Mouse (Mus musculus) spleen, postnatal 10 days (tissue): ENCODE measurements around the gene Cnn2.

Experiments used
- DNase-seq, 2 experiments: peaks; one replicate each; pipeline ENCODE4 v3.0.0; 2021 to 2022; ENCODE audit warnings: low spot score in 2 of 2

Cnn2 gene

GRCm38 (mm10) chr10:79969124-79969568, 19.2 kb upstream of the Cnn2 start:
- DNase-seq: no peak

DNA sequence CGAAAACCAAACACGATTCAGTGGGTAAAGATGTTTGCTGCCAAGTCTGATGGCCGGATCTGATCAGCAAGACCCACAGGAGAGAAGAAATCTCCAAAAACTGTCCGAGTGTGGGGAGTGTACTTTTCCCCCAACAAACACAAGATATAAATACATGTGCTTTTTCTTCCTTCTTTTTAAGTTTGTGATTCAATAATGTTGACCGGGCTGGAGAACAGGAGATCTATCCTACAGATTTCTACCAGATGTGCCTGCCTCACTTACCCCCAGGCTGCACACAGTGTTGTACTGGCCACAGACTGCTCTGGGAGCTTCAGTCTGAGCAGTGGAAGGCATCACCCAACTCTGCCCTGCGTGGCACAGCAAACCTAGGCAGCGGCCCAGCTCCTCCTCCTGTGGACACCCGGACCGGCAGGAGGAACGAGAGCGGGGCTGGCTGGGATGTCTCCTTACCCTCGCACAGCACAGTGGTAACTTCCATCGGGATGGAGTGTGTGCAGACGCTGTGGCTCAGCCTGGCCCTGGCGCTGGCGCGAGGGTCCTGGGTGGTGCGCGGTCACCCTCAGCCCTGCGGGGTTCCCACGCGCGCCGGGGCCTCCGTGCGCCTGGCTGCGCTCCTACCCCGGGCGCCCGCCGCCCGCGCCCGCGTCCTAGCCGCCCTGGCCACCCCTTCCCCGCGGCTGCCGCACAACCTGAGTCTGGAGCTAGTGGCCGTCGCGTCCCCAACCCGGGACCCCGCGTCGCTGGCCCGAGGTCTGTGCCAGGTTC, 17.8 kb upstream of the Cnn2 start, which contains the start of gene Grin3b:
Gene Grin3b, plus strand, starts transcription at position 301 of the 768 bp plus-strand sequence.
- no peak for DNase-seq

DNA sequence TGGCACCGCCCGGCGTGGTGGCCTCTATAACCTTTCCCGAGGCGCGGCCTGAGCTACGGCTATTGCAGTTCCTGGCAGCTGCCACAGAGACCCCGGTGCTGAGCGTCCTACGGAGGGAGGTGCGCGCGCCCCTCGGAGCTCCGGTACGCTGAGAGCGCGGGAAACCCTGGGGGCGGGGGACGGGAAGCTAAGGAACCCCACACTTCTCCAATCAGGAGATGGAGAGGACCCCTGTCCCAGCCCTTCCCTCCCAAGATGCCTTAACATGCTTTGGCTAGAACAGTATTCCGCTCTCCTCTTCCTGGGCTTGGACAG, 17.2 kb upstream of the Cnn2 start:
- no peak for DNase-seq

GRCm38 (mm10) chr10:79972831-79973230, 15.6 kb upstream of the Cnn2 start:
- DNase-seq: no peak

GRCm38 (mm10) chr10:79974087-79974486, 14.3 kb upstream of the Cnn2 start:
- DNase-seq: no peak

DNA sequence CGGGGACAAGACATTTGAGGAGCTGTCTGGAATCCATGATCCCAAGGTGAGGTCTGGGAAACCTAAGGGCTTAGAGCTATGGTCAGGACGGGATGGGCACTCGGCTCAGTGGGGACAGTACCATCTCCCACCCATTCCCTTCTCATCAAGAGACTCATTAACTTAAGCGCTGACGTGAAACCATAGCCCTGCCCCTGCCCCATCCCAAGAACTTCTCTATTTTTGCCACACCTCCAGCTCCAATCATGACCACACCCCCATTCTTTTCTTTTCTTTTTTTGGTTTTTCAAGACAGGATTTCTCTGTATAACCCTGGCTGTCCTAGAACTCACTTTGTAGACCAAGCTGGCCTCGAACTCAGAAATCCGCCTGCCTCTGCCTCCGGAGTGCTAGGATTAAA, 13.7 kb upstream of the Cnn2 start:
- DNase-seq: no peak

- DNase-seq: no peak
Measured at GRCm38 (mm10) chr10:79976071-79976721, 12.2 kb upstream of the Cnn2 start.

- no peak for DNase-seq
Measured at GRCm38 (mm10) chr10:79976722-79977107, 11.7 kb upstream of the Cnn2 start.

- no peak for DNase-seq
Measured at GRCm38 (mm10) chr10:79977324-79977723, 11.1 kb upstream of the Cnn2 start.

- no peak for DNase-seq
Measured at GRCm38 (mm10) chr10:79978061-79978460, 10.3 kb upstream of the Cnn2 start.

DNA sequence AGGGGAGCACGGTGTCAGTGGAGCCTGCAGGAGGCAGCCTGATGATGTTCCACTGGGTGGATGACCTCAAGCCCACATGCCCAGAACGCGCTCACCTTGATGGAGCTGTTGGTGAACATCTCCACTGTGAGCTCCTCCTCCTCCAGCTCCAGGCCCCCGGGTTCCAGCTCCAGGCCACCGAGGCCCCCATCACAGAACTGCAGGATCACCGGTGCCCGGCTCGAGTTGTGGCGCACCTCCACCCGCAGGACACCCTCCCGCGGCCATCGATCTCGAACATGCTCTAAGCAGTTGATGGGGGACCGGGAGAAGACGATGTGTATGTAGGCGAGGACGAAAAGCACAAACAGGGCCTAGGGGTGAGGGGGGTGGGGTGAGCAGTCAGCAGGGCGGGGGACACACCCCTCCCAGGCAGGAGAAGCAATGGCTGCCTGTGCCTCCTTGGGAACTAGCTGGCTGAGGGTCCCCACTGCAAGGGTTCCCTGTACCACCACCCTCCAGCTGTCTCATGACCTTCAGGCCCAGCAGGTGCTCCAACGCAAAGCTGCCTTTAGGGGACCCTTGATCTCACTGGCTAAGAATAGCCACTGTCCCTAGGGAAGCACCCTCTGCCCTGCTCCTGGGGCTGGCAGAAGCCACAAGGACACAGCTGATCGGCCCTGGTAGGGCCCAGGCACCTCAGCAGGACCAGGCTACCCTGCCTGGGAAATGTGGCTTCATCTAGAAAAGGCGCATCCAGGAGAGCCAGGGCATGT, 8.8 kb upstream of the Cnn2 start:
- no peak for DNase-seq

DNA sequence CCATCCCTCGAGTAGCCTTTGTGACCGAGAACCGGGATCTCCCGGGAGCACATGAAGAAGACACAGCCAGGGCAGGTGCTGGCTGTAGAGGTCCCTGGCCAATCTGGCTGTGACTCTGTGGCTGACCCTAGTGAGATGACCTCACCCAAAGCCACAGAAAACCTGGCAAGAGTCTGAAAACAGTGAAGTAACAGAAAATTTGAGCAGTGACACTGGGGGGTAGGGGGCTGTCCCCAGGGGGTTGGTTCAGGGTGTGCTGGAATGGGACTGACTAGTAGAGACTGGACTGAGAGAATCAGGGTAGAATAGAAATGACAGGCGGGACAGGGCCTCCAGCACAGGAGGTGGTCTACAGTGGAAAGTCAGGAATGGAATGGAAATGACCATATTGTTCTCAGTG, 5.2 kb upstream of the Cnn2 start:
- DNase-seq: no peak

DNA sequence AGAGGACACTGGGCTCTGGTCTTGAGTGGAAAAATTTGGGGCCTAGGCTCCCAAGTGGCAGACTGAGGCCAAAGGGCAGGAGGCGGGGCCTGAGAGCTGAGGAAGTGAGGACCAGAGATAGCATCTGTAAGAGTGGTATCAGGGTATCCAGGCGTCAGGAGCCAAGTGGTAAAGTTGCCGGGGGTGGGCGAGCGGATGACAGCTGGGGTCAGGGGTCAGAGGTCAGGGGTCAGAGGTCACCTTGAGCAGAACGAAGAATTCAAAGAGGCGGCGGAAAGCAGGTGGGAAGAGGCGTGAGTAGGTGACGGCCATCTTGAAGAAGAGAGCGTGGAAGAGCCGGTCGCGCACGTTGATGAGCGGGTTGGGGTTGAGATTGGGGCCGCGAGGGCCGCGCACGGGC, 4.7 kb upstream of the Cnn2 start:
- DNase-seq: peak; percentile 68 to 80

GRCm38 (mm10) chr10:79984195-79984816, 4.1 kb upstream of the Cnn2 start, which contains the start of gene Tmem259:
Gene Tmem259, minus strand, starts transcription at chr10:79984330.
- DNase-seq: peak; percentile 88 to 91

DNA sequence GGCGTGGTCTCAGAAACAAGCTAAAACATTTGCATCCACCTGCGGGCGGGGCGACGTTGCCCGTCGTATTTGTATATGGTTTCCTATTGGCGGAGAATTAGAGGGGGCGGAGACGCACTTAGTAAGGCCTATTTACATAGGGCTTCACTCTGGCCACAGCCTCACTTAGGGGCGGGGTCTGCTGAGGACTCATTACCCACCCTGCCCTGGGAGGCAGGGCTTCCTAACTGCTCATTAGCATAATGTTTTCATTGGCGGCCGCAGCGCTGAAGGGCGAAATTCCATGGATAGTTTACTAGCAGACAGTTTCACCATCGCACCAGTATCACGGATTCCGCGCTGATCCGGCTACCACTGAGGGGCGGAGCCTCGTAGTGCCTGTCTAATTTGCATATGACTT, 3.5 kb upstream of the Cnn2 start:
- peak; percentile 94 to 96 for DNase-seq

DNA sequence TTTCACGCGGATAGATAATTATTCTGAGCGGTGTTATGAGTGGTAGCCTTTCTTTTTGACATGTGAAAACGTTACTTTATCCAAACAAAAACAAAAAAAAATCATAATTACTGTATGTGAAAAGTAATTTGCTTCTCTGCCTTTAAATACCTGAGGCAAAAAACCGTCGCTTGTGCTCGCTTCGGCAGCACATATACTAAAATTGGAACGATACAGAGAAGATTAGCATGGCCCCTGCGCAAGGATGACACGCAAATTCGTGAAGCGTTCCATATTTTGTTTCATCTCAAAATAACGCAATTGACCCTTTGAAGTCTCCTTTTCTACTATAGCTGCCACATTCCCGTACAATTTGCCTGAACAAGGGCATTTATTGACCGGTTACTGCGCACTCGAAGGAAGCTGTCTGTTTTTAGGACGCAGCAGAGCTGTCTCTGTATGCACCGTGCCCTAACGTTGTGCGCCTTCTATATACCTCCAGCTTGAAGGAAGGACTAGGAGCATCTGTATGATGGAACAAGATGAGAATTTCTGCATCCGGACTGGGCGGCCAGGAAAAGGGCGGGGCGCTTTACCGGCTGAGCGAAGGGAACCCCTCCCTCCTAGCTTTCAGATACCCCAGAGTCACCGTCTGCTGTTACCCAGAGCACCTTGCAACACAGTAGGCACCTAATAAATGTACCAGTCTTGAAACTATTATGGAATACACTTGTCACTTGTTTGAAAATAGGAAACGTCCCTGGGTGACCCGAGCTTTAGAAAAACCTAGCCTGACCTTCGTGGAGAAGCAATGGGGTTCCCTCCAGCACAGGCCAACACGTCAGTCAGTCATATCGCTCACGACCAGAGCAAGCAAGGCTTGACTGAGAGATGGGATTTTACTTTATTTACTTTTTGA, 2.8 kb upstream of the Cnn2 start:
- DNase-seq: peak; percentile 74 to 85

DNA sequence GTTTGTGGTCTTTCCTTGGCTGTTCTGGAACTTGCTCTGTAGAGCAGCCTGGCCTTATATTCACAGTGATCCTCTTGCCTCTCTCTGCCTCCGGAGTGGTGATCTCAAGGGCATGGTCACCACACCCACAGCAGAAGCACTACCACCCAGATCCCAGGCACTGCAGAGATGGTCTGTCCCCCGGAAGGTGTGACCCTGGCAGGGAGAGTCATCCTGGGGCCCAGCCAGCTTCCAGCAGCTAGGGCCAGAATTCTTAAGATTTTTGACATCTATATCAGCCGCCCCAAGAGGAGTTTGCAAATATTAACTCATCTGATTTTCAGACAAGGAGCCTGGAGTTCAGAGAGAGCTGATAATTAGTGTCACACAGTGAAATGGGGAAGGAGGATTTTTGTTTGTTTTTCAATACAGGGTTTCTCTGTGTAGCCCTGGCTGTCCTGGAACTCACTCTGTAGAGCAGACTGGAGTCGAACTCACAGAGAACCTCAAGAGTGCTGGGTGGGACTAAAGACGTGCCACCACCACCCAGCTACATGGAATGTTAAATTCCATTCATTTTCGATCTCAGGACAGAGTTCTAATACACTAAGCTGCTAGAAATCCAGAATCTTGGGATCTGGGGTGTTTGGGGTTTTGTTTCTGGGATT, 2.0 kb upstream of the Cnn2 start:
- peak; percentile 60 to 63 for DNase-seq

DNA sequence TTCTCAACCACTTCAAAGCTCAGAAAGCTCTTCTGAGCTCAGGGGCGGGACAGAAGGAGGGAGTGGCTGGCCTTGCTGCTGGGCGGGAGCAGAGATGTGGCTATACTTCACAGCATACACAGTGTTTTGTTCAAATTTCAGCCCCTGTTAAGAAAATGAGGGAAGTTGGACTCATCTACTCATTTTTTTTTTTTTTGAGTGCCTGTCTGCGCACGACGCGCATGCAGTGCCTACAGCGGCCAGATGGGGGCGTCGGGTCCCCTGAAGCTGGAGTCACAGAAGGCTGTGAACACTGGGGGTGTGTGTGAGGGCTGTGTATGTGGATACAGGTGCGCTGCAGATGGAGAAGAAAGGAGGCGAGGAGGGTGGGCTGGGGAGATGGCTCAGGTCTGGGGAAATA, 1.4 kb upstream of the Cnn2 start:
- peak; percentile 88 to 95 for DNase-seq

GRCm38 (mm10) chr10:79987771-79988505, 446 bp upstream of the Cnn2 start:
- DNase-seq: no peak

DNA sequence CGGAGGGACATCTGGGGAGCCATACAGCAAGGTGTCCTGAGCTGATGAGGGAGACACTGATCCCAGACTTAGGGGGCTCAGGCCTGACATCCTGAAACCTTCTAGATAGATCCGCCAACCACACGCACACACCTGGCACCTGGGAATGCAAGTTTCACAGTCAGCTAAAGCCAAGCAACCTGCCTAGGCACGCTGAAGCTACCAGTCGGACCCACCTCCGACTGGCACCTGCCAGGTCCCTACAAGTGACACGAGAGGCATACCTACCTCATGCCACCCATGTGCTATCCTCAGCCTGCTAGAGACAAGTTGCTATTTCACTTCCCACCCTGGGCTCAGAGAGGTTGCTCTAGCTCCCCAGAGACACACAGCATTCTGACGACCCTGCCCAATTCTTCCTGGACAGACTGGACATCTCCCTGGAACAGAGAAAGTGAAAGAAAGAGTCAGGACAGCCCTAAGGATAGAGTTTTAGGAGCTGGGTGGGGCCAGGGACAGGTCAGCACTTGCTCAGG, 945 bp downstream of the Cnn2 start:
- DNase-seq: no peak
